ENCODE assay signal across 13 mouse cellular contexts in the genomic region with DNA sequence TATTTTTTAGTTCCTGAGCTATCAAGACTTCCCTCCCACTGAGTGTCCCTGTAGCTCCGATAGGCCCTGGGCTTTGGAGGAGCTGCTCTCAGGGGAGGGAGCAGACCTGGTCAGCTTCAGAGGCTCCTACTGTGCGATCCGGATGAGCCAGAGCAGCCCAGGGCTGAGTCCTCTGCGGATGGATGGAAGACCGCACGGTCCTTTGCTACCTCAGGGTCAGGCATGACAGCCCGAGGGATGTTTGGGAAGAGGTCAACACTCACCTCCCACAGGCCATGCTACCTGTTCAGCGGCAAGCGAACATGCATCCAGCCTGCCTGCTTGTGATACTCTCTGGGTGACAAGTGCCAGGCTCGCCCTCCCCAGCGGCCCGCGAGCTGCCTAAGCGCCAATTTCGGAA. TPM values are rescaled to one million over a fixed set of nuclear protein-coding genes. Genes with fewer than 3 reads are reported as not detected.
A peak's percentile ranks its signal among the peaks of the same experiment; 100 is the strongest.
DNase-seq lines count a peak whose midpoint lies in the region; ATAC-seq and TF ChIP-seq lines count a peak whose summit lies in the region.
"Had no signal": no experiment of that assay in that cellular context is flagged by ENCODE, and none has a peak within 500 bp of the region (broad histone marks: within the 10 kb centered on the region; RNA-seq: fewer than 3 reads in every experiment).

No protein-coding gene starts in this region.

- no peak for ATAC-seq in intestine, embryonic 14.5 days (replicated peaks; ENCODE audit: low FRiP score, low TSS enrichment, low read depth)
- ATAC-seq in intestine, embryonic 15.5 days: no peak
- 0 out of 2 replicates have a peak, but pooled peaks have one; percentile 47 for ATAC-seq in embryonic facial prominence, embryonic 11.5 days (replicated peaks; ENCODE audit: insufficient number of reproducible peaks, low FRiP score, low TSS enrichment, low read depth)

- H3K4me2 ChIP-seq in intestine, embryonic 14.5 days (ENCODE audit: low read length): no peak overlapping the region
- no peak overlapping the region for H3K4me2 ChIP-seq in intestine, embryonic 15.5 days (replicated peaks)
- no peak overlapping the region for H3K4me2 ChIP-seq in embryonic facial prominence, embryonic 11.5 days (ENCODE audit: low read depth, low read length)
- H3K4me2 ChIP-seq: liver, embryonic 15.5 days had no signal

- H3K9ac ChIP-seq in intestine, embryonic 14.5 days (ENCODE audit: low read length): no peak overlapping the region
- H3K9ac ChIP-seq in intestine, embryonic 15.5 days: no peak overlapping the region
- H3K9ac ChIP-seq in embryonic facial prominence, embryonic 11.5 days (replicated peaks; ENCODE audit: low read length): no peak overlapping the region
- H3K9ac ChIP-seq: liver, embryonic 15.5 days had no signal

- no peak overlapping the region for H3K27ac ChIP-seq in intestine, embryonic 14.5 days (ENCODE audit: low read depth)
- H3K27ac ChIP-seq in intestine, embryonic 15.5 days: no peak overlapping the region
- no peak overlapping the region for H3K27ac ChIP-seq in embryonic facial prominence, embryonic 11.5 days (replicated peaks; ENCODE audit: low read depth, low read length)
- H3K27ac ChIP-seq in limb, embryonic 10.5 days: peak overlapping the region; percentile 71; the same call in 1 of the 2 replicates
- H3K27ac ChIP-seq in olfactory bulb, adult 2 months (ENCODE audit: insufficient read depth, low read depth, low read length): peak overlapping the region; percentile 83
- H3K27ac ChIP-seq: liver, embryonic 15.5 days had no signal

- no peaks in the 10 kb centered on the region for H3K36me3 ChIP-seq in intestine, embryonic 14.5 days (ENCODE audit: control insufficient read depth, insufficient read depth, low read length)
- H3K36me3 ChIP-seq in intestine, embryonic 15.5 days: no peaks in the 10 kb centered on the region
- H3K36me3 ChIP-seq in embryonic facial prominence, embryonic 11.5 days (replicated peaks; ENCODE audit: control insufficient read depth, insufficient read depth, low read depth, low read length): no peaks in the 10 kb centered on the region
- H3K36me3 ChIP-seq in limb, embryonic 10.5 days: peaks cover 18% of the 10 kb centered on the region
- H3K36me3 ChIP-seq: liver, embryonic 15.5 days had no signal

- H3K4me3 ChIP-seq in intestine, embryonic 14.5 days (ENCODE audit: low read depth, low read length): no peak overlapping the region
- H3K4me3 ChIP-seq in intestine, embryonic 15.5 days (replicated peaks): no peak overlapping the region
- no peak overlapping the region; the same call in 1 of the 2 replicates for H3K4me3 ChIP-seq in embryonic facial prominence, embryonic 11.5 days (ENCODE audit: low read depth, low read length)
- H3K4me3 ChIP-seq in limb, embryonic 10.5 days: peak overlapping the region; percentile 88
- H3K4me3 ChIP-seq in olfactory bulb, adult 2 months (ENCODE audit: insufficient read depth, low read depth, low read length): peak overlapping the region; percentile 38
- H3K4me3 ChIP-seq: liver, embryonic 15.5 days had no signal

- 1% methylated on average over 15 of the region's 15 CpGs for WGBS in intestine, embryonic 14.5 days
- WGBS in intestine, embryonic 15.5 days: 1% methylated on average over 15 of the region's 15 CpGs
- 4% methylated on average over 15 of the region's 15 CpGs for WGBS in embryonic facial prominence, embryonic 11.5 days
- 2% methylated on average over 15 of the region's 15 CpGs for WGBS in limb, embryonic 10.5 days
- 57% methylated on average over 15 of the region's 15 CpGs for WGBS in olfactory bulb, adult 2 months

- no peak for TF ChIP-seq CTCF in olfactory bulb, adult 2 months (IDR thresholded peaks at IDR 0.05; ENCODE audit: insufficient read depth, low read depth, low read length)

- TF ChIP-seq POLR2A in olfactory bulb, adult 2 months (IDR thresholded peaks at IDR 0.05; ENCODE audit: insufficient read depth, low read depth, low read length): no peak

- DNase-seq in intestine, embryonic 14.5 days (ENCODE audit: low spot score): peak; percentile 56
- peak; percentile 24 for DNase-seq in embryonic facial prominence, embryonic 11.5 days (ENCODE audit: low spot score)
- peak; percentile 69 for DNase-seq in limb, embryonic 10.5 days (ENCODE audit: low spot score)
- no peak for DNase-seq in lung, postnatal 14 days
- DNase-seq in adrenal gland, adult 8-10 months: no peak
- DNase-seq in gastrocnemius, postnatal 4 days (ENCODE audit: low spot score in 2 of 2): no peak
- DNase-seq: kidney, postnatal 10 days had no signal

- H3K9me3 ChIP-seq in intestine, embryonic 14.5 days (ENCODE audit: control insufficient read depth, low read length): no peaks in the 10 kb centered on the region
- H3K9me3 ChIP-seq in intestine, embryonic 15.5 days: no peaks in the 10 kb centered on the region
- H3K9me3 ChIP-seq in embryonic facial prominence, embryonic 11.5 days (replicated peaks; ENCODE audit: control insufficient read depth, low read length): no peaks in the 10 kb centered on the region
- H3K9me3 ChIP-seq in limb, embryonic 10.5 days (replicated peaks): no peaks in the 10 kb centered on the region
- H3K9me3 ChIP-seq: liver, embryonic 15.5 days had no signal

- H3K27me3 ChIP-seq in intestine, embryonic 14.5 days (replicated peaks; ENCODE audit: control insufficient read depth, insufficient read depth, low read length): peaks cover 100% of the 10 kb centered on the region
- peaks cover 92% of the 10 kb centered on the region for H3K27me3 ChIP-seq in intestine, embryonic 15.5 days (replicated peaks)
- H3K27me3 ChIP-seq in embryonic facial prominence, embryonic 11.5 days (ENCODE audit: control insufficient read depth, insufficient read depth, low read length): peaks cover 57% of the 10 kb centered on the region
- peaks cover 80% of the 10 kb centered on the region for H3K27me3 ChIP-seq in limb, embryonic 10.5 days (ENCODE audit: low read depth, poor library complexity, severe bottlenecking)

- H3K4me1 ChIP-seq in intestine, embryonic 14.5 days (replicated peaks; ENCODE audit: control insufficient read depth, insufficient read depth, low read length): no peaks in the 10 kb centered on the region
- peaks cover 1% of the 10 kb centered on the region; the same call in 1 of the 2 replicates for H3K4me1 ChIP-seq in intestine, embryonic 15.5 days (replicated peaks)
- H3K4me1 ChIP-seq in embryonic facial prominence, embryonic 11.5 days (ENCODE audit: control insufficient read depth, insufficient read depth, low read length): peaks cover 3% of the 10 kb centered on the region; the same call in 1 of the 2 replicates
- peaks cover 75% of the 10 kb centered on the region for H3K4me1 ChIP-seq in limb, embryonic 10.5 days
- H3K4me1 ChIP-seq in olfactory bulb, adult 2 months (ENCODE audit: control insufficient read depth, insufficient read depth, low read length): 0 out of 2 replicates have a peak, but pooled peaks cover 3% of the 10 kb centered on the region

RNA-seq across cellular contexts. Expression of a gene that starts 5.9 kb away (rescaled TPM):
- not detected in 2 replicates for polyA plus RNA-seq in intestine, embryonic 14.5 days (2014; fragmentation: Nextera tagmentation; extraction: Ambion mirVana)
- polyA plus RNA-seq in intestine, embryonic 15.5 days (2015; fragmentation: Nextera tagmentation; extraction: Ambion mirVana): not detected in 2 replicates
- polyA plus RNA-seq in embryonic facial prominence, embryonic 11.5 days (2014; fragmentation: Nextera tagmentation; extraction: Ambion mirVana): 2.1 and 2.3 TPM in 2 replicates
- polyA plus RNA-seq in limb, embryonic 10.5 days (2016; fragmentation: Nextera tagmentation; extraction: Ambion mirVana): 5.0 and 5.1 TPM in 2 replicates
- polyA plus RNA-seq in olfactory bulb, adult 2 months (2012; ENCODE audit: insufficient read depth, insufficient read length, low replicate concordance, missing spikeins): not detected in 2 replicates
- under 1 TPM in 1 of 4 experiments, not detected in 3; 0.09 TPM for total RNA-seq in adrenal gland, adult 8-10 months (2022)
- under 1 TPM in 1 of 2 experiments, not detected in 1; 0.18 TPM for total RNA-seq in gastrocnemius, postnatal 4 days (2021)
- total RNA-seq: common myeloid progenitor, adult 5-6 weeks; granulocyte monocyte progenitor cell, adult 5-6 weeks had no signal
- polyA plus RNA-seq: liver, embryonic 15.5 days had no signal

RNA-seq across cellular contexts. Expression of a gene that starts 9.2 kb away (rescaled TPM):
- polyA plus RNA-seq in intestine, embryonic 14.5 days (2014; fragmentation: Nextera tagmentation; extraction: Ambion mirVana): not detected in 2 replicates
- not detected in 2 replicates for polyA plus RNA-seq in intestine, embryonic 15.5 days (2015; fragmentation: Nextera tagmentation; extraction: Ambion mirVana)
- not detected in 2 replicates for polyA plus RNA-seq in embryonic facial prominence, embryonic 11.5 days (2014; fragmentation: Nextera tagmentation; extraction: Ambion mirVana)
- not detected in 2 replicates for polyA plus RNA-seq in limb, embryonic 10.5 days (2016; fragmentation: Nextera tagmentation; extraction: Ambion mirVana)
- not detected in 2 replicates for polyA plus RNA-seq in olfactory bulb, adult 2 months (2012; ENCODE audit: insufficient read depth, insufficient read length, low replicate concordance, missing spikeins)
- not detected for total RNA-seq in adrenal gland, adult 8-10 months (2022)
- total RNA-seq in gastrocnemius, postnatal 4 days (2021): not detected
- total RNA-seq: common myeloid progenitor, adult 5-6 weeks; granulocyte monocyte progenitor cell, adult 5-6 weeks had no signal
- polyA plus RNA-seq: liver, embryonic 15.5 days; testis, adult 2 months had no signal

RNA-seq across cellular contexts. Expression of a gene that starts 15.7 kb away (rescaled TPM):
- polyA plus RNA-seq in intestine, embryonic 14.5 days (2014; fragmentation: Nextera tagmentation; extraction: Ambion mirVana): not detected in 2 replicates
- 0.16 TPM in 1 of 2 replicates, not detected in the other for polyA plus RNA-seq in intestine, embryonic 15.5 days (2015; fragmentation: Nextera tagmentation; extraction: Ambion mirVana)
- polyA plus RNA-seq in embryonic facial prominence, embryonic 11.5 days (2014; fragmentation: Nextera tagmentation; extraction: Ambion mirVana): 4.1 and 5.0 TPM in 2 replicates
- 13.8 and 14.9 TPM in 2 replicates for polyA plus RNA-seq in limb, embryonic 10.5 days (2016; fragmentation: Nextera tagmentation; extraction: Ambion mirVana)
- not detected in 2 replicates for polyA plus RNA-seq in olfactory bulb, adult 2 months (2012; ENCODE audit: insufficient read depth, insufficient read length, low replicate concordance, missing spikeins)
- under 1 TPM in 1 of 4 experiments, not detected in 3; 0.23 TPM for total RNA-seq in adrenal gland, adult 8-10 months (2022)
- not detected for total RNA-seq in gastrocnemius, postnatal 4 days (2021)
- total RNA-seq: common myeloid progenitor, adult 5-6 weeks; granulocyte monocyte progenitor cell, adult 5-6 weeks had no signal
- polyA plus RNA-seq: liver, embryonic 15.5 days had no signal

RNA-seq across cellular contexts. Expression of a gene that starts 30.3 kb away (rescaled TPM):
- not detected in 2 replicates for polyA plus RNA-seq in intestine, embryonic 14.5 days (2014; fragmentation: Nextera tagmentation; extraction: Ambion mirVana)
- polyA plus RNA-seq in intestine, embryonic 15.5 days (2015; fragmentation: Nextera tagmentation; extraction: Ambion mirVana): not detected in 2 replicates
- not detected in 2 replicates for polyA plus RNA-seq in embryonic facial prominence, embryonic 11.5 days (2014; fragmentation: Nextera tagmentation; extraction: Ambion mirVana)
- polyA plus RNA-seq in limb, embryonic 10.5 days (2016; fragmentation: Nextera tagmentation; extraction: Ambion mirVana): 0.36 and 0.56 TPM in 2 replicates
- not detected in 2 replicates for polyA plus RNA-seq in olfactory bulb, adult 2 months (2012; ENCODE audit: insufficient read depth, insufficient read length, low replicate concordance, missing spikeins)
- total RNA-seq in adrenal gland, adult 8-10 months (2022): not detected
- total RNA-seq in gastrocnemius, postnatal 4 days (2021): not detected
- total RNA-seq: common myeloid progenitor, adult 5-6 weeks; granulocyte monocyte progenitor cell, adult 5-6 weeks had no signal
- polyA plus RNA-seq: liver, embryonic 15.5 days; testis, adult 2 months had no signal

RNA-seq across cellular contexts. Expression of a gene that starts 52.9 kb away (rescaled TPM):
- 21.5 and 24.6 TPM in 2 replicates for polyA plus RNA-seq in intestine, embryonic 14.5 days (2014; fragmentation: Nextera tagmentation; extraction: Ambion mirVana)
- polyA plus RNA-seq in intestine, embryonic 15.5 days (2015; fragmentation: Nextera tagmentation; extraction: Ambion mirVana): 18.9 and 19.1 TPM in 2 replicates
- 35.3 and 37.4 TPM in 2 replicates for polyA plus RNA-seq in embryonic facial prominence, embryonic 11.5 days (2014; fragmentation: Nextera tagmentation; extraction: Ambion mirVana)
- polyA plus RNA-seq in limb, embryonic 10.5 days (2016; fragmentation: Nextera tagmentation; extraction: Ambion mirVana): 32.4 and 35.8 TPM in 2 replicates
- polyA plus RNA-seq in olfactory bulb, adult 2 months (2012; ENCODE audit: insufficient read depth, insufficient read length, low replicate concordance, missing spikeins): not detected in 2 replicates
- 100 to 1,000 TPM; 101 to 165 (median 136) TPM for total RNA-seq in adrenal gland, adult 8-10 months (2022)
- 10 to 100 TPM; 28.4 to 29.2 TPM for total RNA-seq in gastrocnemius, postnatal 4 days (2021)

Comparison
In these comparisons a context has a peak if more than half of its experiments do, and no peak if none do; other contexts are left out.
1. DNase-seq: peak in intestine, embryonic 14.5 days (single experiment), embryonic facial prominence, embryonic 11.5 days (single experiment) and limb, embryonic 10.5 days (single experiment); none in lung, postnatal 14 days (single experiment), adrenal gland, adult 8-10 months (single experiment) and gastrocnemius, postnatal 4 days (0 of 2).
2. H3K27ac ChIP-seq: peak in limb, embryonic 10.5 days (single experiment) and olfactory bulb, adult 2 months (single experiment); none in intestine, embryonic 14.5 days (single experiment), intestine, embryonic 15.5 days (single experiment) and embryonic facial prominence, embryonic 11.5 days (single experiment).
3. H3K4me3 ChIP-seq: peak in limb, embryonic 10.5 days (single experiment) and olfactory bulb, adult 2 months (single experiment); none in intestine, embryonic 14.5 days (single experiment), intestine, embryonic 15.5 days (single experiment) and embryonic facial prominence, embryonic 11.5 days (single experiment).